Mouse (Mus musculus): Measurements from ENCODE around the gene H2-Ob.
A peak's percentile ranks its signal among the peaks of the same experiment; 100 is the strongest.
"Not testable (repeated sequence)": the region's sequence is repeated elsewhere in the genome, so short reads cannot be mapped to it uniquely, and the experiment has no call there.

H2-Ob gene

DNA sequence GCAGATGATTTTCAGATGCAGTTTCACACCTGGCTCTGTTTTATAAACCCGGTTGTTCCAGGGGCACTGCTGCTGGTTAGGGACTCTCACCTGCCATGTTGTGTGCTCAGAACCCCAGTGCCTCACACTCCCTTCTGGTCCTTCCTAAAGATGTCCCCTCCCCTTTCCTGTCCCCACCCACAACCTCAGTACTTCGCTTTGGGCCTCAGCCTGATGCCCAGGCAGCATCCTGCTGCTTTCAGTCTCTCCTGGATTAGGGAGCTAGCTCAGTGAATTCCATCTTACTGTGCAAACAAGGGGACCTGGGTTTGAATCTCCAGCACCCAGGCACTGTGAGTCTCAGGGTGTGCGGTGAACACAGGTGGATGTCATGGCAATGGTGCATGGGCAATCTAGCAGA, 31.2 kb upstream of the H2-Ob start:
- peak in 1 of 2 experiments; percentile 12 for DNase-seq (ENCODE audit: low spot score in 2 of 2)

DNA sequence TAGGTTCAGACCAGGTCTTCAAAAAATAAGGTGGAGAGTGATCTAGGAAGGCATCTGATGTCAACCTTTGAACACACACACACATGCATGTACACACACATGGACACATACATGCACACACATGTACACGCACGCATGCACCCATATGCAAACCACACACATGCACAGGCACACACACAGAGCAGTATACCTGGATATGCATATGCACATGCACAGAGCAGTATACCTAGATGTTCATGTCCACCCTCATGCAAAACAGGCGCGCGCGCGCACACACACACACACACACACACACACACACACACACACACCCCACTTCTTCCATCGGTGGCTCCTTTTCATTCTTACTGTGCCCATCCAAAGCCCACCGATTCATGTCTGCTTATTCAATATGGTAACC, 30.8 kb upstream of the H2-Ob start:
- peak in 1 of 2 experiments; percentile 11 for DNase-seq (ENCODE audit: low spot score in 2 of 2)

DNA sequence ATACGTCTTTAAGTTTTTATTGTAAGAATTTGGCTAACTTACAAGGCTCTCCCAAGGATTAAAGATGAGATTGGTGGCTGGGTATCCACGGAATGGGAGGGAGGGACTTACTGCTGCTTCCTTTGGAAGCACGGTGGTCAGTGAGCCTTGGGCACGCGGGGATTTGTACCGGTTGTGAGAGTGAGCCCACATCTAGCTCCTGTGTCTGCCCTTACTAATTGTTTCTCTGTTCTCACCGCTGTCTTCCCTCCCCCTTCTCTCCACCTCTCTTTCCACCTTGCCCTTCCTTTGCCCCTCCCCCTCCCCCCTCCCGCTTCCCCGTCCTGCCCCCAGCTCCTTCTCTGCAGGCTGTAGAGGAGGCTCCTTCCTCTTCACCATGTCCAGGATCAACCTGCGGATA, 30.3 kb upstream of the H2-Ob start:
- DNase-seq (ENCODE audit: low spot score in 2 of 2), result no peak

DNA sequence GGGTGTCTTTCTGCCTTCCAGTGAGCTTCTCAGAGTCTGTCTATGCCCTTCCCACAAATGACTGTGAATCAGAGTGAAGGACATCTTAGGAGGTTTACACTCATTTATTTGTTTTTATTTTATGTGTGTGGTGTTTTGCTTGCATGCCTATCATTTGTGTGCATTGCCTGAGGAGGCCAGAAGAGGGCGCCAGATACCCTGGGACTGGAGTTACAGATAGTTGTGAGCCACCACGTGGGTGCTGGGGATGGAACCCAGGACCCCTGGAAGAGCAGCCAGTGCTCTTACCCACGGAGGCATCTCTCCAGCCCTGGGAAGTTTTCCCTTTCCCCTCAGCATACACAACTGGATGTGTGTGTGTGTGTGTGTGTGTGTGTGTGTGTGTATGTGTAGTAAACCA, 29.0 kb upstream of the H2-Ob start:
- DNase-seq (ENCODE audit: low spot score in 2 of 2), result peak in 1 of 2 experiments; percentile 14

DNA sequence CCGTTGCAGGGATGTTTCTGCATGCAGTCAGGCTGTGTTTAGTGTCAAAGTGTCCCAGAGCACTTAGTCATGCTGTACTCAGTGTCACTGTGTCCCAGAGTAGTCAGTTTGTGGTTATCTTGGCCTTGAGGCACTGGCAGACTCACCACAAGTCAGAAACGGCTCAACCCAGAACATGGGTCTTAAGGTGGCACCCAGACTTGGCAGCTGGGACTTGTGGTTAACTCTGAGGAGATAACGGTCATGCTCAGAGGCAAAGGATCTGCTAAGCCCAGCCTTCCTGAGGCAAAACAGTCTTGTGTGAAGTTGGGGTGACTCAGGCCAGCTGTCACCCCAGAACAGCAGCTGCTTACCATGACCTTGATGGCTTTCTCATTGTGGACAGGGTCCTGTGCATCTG, 28.1 kb upstream of the H2-Ob start:
- DNase-seq (ENCODE audit: low spot score in 2 of 2), result peak in 1 of 2 experiments; percentile 6

DNA sequence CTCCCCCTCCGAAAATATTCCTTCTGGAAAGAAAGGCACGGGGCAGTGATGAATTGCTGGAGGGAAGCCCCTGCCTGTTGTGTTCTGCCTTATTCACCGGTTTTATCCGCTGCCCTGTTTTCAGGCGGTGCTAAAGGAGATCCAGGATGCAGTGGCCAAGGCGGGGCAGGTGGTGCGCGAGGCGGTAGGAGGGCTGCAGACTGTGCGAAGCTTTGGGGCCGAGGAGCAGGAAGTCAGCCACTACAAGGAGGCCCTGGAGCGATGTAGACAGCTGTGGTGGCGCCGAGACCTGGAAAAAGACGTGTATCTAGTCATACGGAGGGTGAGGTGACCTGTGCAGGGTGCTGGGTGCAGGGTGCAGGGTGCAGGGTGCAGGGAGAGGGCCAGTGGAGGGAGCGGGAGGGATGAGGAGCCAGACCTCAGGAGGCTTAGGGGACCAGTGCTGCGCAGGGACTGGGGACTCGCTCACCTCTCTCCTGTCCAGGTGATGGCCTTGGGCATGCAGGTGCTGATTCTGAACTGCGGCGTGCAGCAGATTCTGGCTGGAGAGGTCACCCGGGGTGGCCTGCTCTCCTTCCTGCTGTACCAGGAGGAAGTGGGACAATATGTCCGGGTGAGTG, 26.8 kb upstream of the H2-Ob start:
- peak in 1 of 2 experiments; percentile 16 for DNase-seq (ENCODE audit: low spot score in 2 of 2)

DNA sequence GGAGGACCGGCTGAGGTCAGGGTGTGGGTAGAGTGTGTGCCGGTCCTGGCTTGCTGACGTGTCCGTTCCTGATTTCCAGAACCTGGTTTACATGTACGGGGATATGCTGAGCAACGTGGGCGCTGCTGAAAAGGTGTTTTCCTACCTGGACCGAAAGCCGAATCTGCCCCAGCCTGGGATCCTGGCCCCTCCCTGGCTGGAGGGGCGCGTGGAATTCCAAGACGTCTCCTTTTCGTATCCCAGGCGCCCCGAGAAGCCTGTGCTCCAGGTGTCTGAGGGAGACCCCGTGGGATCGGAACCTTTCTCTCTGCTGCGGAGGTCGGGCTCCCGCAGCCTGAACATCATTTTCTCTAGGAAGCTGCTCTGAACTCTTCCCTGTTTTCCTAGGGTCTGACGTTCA, 24.8 kb upstream of the H2-Ob start:
- DNase-seq (ENCODE audit: low spot score in 2 of 2), result peak in 1 of 2 experiments; percentile 12

DNA sequence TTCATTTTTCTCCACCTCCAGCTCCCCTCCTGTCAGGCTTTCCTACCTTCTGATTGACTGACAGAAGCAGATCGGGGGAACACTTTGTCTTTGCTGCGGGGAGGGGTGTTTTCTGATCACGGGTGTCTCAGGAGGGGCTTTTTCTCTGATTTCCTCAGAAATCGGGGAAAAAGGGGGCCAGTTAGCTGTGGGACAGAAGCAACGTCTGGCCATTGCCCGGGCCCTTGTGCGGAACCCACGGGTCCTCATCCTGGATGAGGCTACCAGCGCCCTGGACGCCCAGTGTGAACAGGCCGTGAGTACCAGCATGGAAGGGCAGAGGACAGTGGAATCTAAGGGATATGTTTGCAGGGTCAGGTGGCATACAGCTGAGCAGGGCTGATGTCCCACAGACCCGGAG, 23.5 kb upstream of the H2-Ob start:
- DNase-seq (ENCODE audit: low spot score in 2 of 2), result peak in 1 of 2 experiments; percentile 10

DNA sequence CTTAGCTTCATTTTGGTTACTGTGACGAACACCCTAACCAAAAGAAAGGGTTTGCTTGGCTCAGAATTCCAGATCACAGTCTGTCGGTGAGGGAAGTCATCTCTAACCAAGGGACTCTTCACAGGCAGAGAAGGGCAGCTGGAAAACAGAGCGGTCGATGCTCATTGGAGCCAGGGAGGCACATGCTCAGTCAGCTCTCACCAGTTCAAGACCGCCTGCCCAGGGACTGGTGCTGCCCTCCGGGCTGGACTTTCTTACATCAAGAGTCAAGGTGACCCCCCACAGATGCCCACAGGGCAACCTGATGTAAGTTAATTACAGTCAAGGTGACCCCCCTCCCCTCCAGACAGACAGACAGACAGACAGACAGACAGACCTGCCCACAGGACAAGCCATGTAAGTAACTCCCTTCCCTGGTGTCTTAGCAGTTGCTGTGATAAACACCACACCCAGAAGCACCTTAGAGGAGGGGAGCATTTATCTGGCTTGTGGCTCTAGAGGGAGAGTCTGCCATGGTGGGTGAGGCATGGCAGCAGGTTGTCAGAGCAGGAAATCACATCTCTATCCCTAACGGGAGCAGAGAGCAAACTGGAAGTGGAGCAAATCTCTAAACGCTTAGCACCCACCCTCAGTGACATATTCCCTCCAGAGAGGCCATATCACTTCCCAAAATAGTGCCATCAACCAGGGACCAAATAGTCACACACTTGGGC, 21.3 kb upstream of the H2-Ob start:
- peak in 1 of 2 experiments; percentile 13 for DNase-seq (ENCODE audit: low spot score in 2 of 2)

DNA sequence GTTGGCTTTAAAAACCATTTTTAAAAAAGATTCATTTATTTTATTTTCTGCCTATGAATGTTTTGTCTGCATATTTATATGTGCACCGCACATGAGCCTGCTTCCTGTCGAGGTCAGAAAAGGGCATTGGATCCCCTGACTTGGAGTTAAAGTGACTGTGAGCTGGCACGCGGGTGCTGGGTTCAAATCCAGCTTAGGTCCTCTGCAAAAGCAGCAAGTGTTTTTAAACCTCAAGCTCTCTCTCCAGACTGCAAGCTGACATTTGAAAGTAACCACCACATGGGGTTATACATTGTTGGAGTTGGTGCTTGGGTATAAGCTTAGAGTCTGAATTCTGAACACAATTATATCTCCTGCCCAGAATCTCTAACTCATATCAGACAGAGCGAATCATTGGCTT, 20.7 kb upstream of the H2-Ob start:
- DNase-seq (ENCODE audit: low spot score in 2 of 2), result peak in 1 of 2 experiments; percentile 7

DNA sequence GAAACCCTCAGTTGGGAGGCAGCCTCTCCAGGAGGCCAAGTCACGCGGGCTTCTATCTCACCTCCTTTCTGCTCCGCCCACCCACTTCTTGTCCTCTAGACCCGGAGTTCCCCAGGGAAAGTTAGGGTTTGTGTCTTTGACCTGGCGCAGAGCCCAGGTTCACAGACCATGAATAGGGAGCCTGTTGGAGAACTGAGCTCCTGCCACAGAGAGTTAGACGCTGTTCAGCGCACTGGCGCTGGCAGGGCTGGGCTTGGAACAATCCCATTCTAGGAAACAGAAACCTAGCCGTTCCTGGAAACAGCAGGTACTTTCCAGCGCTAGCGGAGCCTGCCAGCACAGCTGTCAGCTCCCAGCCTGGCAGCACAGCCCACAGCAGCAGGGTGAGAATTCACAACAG, 20.0 kb upstream of the H2-Ob start:
- peak; percentile 42 to 44 for DNase-seq (ENCODE audit: low spot score in 2 of 2)

DNA sequence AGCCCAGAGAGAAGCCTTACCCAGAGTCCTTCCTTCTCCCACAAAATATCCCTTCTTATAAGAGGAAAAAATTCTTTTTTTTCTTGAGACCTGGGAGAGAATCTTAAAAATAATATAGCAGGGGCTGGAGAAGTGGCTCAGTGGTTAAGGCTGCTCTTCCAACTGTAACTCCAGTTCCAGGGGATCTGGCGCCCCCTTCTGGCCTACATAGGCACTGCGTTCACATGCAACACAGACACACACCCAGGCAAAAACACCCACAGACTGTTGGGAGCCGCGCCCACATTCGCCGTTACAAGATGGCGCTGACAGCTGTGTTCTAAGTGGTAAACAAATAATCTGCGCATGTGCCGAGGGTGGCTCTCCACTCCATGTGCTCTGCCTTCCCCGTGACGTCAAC, 19.6 kb upstream of the H2-Ob start:
- DNase-seq (ENCODE audit: low spot score in 2 of 2), result peak in 1 of 2 experiments; percentile 46

DNA sequence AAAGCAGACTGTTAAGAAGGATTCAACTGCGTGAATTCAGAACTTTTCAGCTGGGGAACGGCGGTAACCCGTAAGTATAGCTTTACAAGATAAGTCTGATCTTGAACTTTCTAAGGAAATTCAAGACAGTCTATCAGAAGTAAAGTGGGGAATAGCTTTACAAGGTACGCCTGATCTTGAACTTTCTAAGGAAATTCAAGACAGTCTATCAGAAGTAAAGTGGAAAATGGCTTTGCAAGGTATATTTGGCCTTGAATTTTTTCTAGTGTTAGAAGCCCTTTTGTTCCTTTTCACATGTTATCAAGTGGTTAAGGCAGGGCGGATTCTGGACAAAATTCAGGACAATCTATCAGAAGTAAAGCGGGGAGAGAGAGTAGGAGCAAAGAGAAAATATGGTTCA, 18.9 kb upstream of the H2-Ob start:
- peak in 1 of 2 experiments; percentile 2 for DNase-seq (ENCODE audit: low spot score in 2 of 2)

DNA sequence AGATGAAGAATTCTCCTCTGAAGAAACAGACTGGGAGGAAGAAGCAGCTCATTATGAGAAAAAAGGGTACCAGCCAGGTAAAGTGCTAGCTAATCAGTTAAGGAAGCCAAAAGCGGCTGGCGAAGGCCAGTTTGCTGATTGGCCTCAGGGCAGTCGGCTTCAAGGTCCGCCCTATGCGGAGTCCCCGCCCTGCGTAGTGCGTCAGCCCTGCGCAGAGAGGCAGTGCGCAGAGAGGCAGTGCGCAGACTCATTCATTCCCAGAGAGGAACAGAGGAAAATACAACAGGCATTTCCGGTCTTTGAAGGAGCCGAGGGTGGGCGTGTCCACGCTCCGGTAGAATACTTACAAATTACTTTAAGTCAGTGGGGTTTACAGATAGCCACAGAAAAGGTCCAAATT, 18.3 kb upstream of the H2-Ob start:
- not testable (repeated sequence) for DNase-seq (ENCODE audit: low spot score in 2 of 2)

DNA sequence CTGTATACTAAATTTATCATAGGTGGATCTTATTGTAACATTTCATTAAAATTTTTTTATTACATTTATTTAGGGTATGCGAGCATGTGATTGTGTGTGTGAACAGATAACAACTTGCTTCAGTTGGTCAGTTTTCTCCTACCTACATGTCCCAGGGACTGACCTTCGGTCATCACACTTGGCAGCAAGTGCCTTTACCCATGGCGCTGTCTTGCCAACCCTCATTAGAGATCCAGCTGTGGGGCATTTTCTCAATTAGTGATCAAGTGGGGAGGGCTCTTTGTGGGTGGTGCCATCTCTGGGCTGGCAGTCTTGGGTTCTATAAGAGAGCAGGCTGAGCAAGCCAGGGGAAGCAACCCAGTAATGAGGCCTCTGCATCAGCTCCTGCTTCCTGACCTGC, 13.9 kb upstream of the H2-Ob start:
- DNase-seq (ENCODE audit: low spot score in 2 of 2), result no peak

DNA sequence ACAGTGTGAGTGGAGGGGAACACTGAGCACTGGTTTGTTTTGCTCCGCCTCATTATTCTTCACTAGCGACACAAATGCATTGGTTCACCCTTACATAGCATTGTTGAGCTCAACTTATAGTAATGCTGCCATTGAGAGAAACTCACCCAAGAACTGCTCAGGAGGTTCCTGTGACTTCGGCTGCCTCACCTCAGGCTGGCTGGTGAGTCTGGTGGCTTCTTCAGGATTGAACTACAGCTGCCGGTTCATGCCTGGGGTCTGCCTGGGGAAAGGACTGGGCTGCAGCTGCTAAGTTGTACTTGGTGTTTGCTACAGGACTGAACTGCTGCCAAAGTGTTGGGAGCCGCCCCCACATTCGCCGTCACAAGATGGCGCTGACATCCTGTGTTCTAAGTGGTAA, 13.3 kb upstream of the H2-Ob start:
- no peak for DNase-seq (ENCODE audit: low spot score in 2 of 2)

DNA sequence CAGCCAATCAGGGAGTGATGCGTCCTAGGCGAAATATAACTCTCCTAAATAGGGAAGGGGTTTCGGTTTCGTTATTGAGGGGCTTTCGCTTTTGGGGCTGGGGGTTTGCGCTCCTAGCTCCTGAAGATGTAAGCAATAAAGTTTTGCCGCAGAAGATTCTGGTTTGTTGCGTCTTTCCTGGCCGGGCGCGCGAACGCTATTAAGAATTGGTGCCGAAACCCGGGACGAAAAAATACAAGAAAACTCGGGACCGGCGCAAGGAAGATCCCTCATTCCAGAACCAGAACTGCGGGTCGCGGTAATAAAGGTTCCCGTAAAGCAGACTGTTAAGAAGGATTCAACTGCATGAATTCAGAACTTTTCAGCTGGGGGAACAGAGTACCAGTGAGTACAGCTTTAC, 12.8 kb upstream of the H2-Ob start:
- DNase-seq (ENCODE audit: low spot score in 2 of 2), result not testable (repeated sequence)

DNA sequence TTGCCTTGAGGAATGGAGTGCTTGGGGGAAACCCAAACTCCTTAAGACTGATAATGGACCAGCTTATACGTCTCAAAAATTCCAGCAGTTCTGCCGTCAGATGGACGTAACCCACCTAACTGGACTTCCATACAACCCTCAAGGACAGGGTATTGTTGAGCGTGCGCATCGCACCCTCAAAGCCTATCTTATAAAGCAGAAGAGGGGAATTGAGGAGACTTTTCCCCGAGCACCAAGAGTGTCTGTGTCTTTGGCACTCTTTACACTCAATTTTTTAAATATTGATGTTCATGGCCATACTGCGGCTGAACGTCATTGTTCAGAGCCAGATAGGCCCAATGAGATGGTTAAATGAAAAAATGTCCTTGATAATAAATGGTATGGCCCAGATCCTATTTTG, 7.7 kb upstream of the H2-Ob start:
- DNase-seq (ENCODE audit: low spot score in 2 of 2), result not testable (repeated sequence)

DNA sequence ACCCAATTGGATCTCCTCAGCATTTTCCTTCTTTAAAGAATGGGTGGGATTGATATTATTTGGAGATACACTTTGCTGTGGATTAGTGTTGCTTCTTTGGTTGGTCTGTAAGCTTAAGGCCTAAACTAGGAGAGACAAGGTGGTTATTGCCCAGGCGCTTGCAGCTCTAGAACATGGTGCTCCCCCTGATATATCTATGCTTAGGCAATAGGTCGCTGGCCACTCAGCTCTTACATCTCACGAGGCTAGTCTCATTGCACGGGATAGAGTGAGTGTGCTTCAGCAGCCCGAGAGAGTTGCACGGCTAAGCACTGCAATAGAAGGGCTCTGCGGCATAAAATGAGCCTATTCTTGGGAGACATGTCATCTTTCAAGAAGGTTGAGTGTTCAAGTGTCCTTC, 6.7 kb upstream of the H2-Ob start:
- DNase-seq (ENCODE audit: low spot score in 2 of 2), result not testable (repeated sequence)

DNA sequence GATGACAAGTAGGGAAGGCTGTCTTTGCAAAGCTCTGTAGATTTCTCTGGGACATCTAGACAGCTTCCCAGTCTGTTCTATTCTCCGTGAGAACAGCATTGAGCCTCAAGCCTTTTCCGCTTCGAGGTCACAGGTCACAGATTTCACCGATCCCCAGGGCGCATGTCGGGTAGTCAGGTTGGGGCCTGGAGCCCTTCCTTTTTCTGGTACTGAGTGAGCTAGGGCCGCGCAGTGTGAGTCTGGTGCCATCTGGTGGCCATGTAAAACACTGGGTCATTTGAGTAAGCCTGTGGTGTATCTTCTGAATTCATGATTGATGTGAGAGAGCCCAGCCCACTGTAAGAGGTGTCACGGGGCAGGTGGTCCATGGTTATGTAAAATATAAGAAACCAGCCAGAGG, 3.8 kb upstream of the H2-Ob start:
- peak; percentile 65 to 77 for DNase-seq (ENCODE audit: low spot score in 2 of 2)

DNA sequence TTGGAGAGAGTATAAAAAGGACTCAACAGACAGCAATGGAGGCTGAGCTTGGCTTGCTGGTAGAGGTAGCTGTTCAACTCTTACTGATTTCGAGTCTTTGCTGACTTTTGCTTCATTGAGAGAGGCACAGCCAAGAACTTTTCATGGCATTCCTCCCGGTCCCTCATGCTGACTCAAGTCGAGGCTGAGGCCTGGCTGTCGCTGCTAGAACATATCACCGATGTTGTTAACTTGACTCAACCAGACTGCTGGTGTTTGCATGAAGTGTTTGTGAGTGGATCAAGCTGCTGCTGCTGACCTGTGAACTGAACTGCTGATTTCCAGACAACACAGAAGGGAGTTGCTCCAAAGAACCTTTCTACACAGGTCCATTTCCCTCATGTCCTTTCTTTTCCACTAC, 2.0 kb upstream of the H2-Ob start:
- peak in 1 of 2 experiments; percentile 50 for DNase-seq (ENCODE audit: low spot score in 2 of 2)

DNA sequence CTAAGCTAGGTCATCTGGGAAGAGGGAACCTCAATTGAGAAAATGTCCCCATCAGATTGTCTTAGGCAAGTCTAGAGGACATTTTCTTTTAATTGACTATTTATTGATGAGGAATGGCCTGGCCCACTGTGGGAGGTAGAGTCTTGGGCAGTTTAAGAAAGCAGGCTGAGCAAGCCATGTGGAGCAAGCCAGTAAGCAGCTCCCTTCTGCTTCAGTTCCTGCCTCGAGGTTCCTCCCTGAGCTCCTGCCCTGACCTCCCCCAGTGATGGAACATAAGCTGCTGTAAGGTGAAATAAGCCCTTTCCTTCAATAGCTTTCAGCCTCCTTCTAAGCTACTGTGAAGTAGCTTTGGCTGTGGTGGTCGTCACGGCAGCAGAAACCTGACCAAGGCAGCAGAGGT, 962 bp upstream of the H2-Ob start:
- DNase-seq (ENCODE audit: low spot score in 2 of 2), result no peak

DNA sequence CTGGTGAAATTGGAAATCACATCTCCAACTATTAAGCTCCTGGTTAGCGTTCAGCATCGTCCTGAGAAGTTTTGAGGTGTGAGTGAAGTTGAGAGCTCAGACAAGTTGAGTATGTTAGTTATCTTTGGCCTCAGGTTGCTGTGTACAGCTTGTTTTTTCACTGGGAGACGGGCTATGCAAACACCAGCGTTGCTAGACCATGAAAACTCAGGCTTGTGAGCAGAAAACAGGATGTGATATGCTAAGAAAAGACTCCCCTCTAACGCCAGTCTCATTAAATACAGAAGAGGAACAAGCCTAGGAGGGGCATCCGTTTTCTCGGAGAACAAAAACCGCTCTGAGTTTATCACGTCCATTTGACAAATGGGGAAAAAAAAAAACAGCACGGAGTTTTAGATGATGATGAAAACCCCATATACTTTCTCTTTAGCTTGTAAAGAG, 918 bp downstream of the H2-Ob start:
- DNase-seq (ENCODE audit: low spot score in 2 of 2), result no peak
